Mouse (Mus musculus) lung, postnatal 0 days (tissue): ENCODE measurements around the gene Rnf135.

Source experiments
- CTCF ChIP-seq: IDR thresholded peaks from 2 replicates; pipeline ENCODE4 v1.5.1; 2016; ENCODE audit warnings: antibody characterized with exemption, mild to moderate bottlenecking
- EP300 ChIP-seq: IDR thresholded peaks from 2 replicates; pipeline ENCODE4 v1.6.1; 2016; ENCODE audit warnings: antibody characterized with exemption, mild to moderate bottlenecking, control low read depth

DNA sequence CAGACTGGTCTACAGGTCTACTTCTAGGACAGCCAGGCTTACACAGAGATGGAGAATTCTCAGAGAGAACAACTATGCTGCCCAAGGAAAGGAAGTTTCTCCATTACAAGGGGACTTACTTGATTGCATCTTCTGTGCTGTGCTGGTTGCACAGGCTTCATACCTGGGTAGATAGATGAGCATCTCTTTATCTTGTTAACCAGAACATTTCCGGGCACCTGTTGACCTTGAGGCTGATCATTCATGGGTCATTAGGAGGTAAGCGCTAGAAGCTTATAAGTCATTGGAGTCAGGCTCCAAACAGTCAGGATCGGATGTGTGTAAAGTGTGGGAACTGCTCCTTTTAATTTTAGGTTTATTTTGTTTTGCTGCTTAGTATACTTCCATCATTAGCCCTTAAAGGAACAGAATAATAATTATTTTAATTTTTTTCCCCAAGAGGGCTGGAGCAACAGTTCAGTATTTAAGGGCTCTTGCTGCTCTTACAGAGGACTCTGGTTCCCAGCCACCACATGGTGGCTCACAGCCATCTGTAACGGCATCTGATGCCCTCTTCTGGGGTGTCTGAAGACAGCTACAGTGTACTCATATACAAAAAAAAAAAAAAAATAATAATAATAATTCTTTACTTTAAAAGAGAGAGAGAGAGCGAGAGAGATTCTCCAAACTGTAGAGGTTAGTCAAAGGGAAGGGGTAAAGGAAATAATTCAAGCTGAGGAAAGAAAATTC lies 2.5 kb upstream of the Rnf135 start:
- TF ChIP-seq CTCF (no peak; the same call in 1 of the 2 replicates), EP300 (no peak)
